Mouse (Mus musculus) CH12.LX (cell line): ENCODE results near the gene Slpi. TPM values are rescaled to one million over a fixed set of nuclear protein-coding genes. Genes with fewer than 3 reads are reported as not detected.

Experiments used
- DNase-seq: peaks from one replicate; pipeline ENCODE4 v3.0.0-alpha.2; 2013; ENCODE audit errors: extremely low read depth
- H3K27ac ChIP-seq: 2 replicates; pipeline ENCODE4 v1.5.1; 2012; ENCODE audit warnings: low read depth, mild to moderate bottlenecking, control low read depth, moderate library complexity; ENCODE audit not compliant: insufficient read depth
- H3K27me3 ChIP-seq: replicated peaks from 2 replicates; pipeline ENCODE3; 2012; ENCODE audit warnings: inconsistent platforms
- H3K36me3 ChIP-seq, 2 experiments: replicated peaks in 1 of 2; 2 replicates each; pipeline versions ENCODE3 to v1.6.1; 2012; ENCODE audit warnings: inconsistent platforms in 1 of 2, low read length in 1 of 2, mild to moderate bottlenecking in 1 of 2, mixed read lengths in 1 of 2, moderate library complexity in 1 of 2; ENCODE audit not compliant: control insufficient read depth in 1 of 2, insufficient read depth in 1 of 2
- H3K4me1 ChIP-seq, 2 experiments: 2 replicates each; pipeline ENCODE4 v1.6.1; 2012; ENCODE audit warnings: inconsistent platforms in 1 of 2, moderate library complexity in 1 of 2; ENCODE audit not compliant: insufficient read depth in 2 of 2, control insufficient read depth in 1 of 2
- H3K4me2 ChIP-seq: 2 replicates; pipeline ENCODE4 v1.6.1; 2012; ENCODE audit warnings: low read depth, mild to moderate bottlenecking, control low read depth; ENCODE audit not compliant: poor library complexity, insufficient read depth, severe bottlenecking
- H3K4me3 ChIP-seq, 3 experiments: fragments of 150-350 bp in 1 of 3; sonication (generic) in 1 of 3; replicated peaks in 1 of 3; 2 replicates each; pipeline versions ENCODE3 to v1.5.1; 2011 to 2012; ENCODE audit warnings: low read depth in 2 of 3, low read length in 2 of 3, mild to moderate bottlenecking in 2 of 3, moderate library complexity in 2 of 3, control low read depth in 1 of 3, improper control_type of control experiment in 1 of 3, inconsistent platforms in 1 of 3, mixed read lengths in 1 of 3; ENCODE audit not compliant: poor library complexity in 1 of 3
- H3K79me2 ChIP-seq: replicated peaks from 2 replicates; pipeline ENCODE4 v1.6.1; 2012; ENCODE audit warnings: mild to moderate bottlenecking, moderate library complexity; ENCODE audit not compliant: control insufficient read depth, poor library complexity, insufficient read depth, severe bottlenecking; ENCODE audit errors: extremely low read depth
- H3K9ac ChIP-seq: 2 replicates; pipeline ENCODE4 v1.6.1; 2012; ENCODE audit warnings: low read depth, mild to moderate bottlenecking, control low read depth, moderate library complexity; ENCODE audit not compliant: insufficient read depth
- H3K9me3 ChIP-seq: replicated peaks from 2 replicates; pipeline ENCODE3; 2012; ENCODE audit warnings: low read length, inconsistent platforms, mixed read lengths
- CTCF ChIP-seq, 2 experiments: IDR thresholded peaks in 1 of 2; conservative IDR thresholded peaks in 1 of 2; 2 replicates each; pipeline ENCODE4 v1.5.1; 2011 to 2012; ENCODE audit warnings: low read depth in 2 of 2, low read length in 2 of 2, improper control_type of control experiment in 1 of 2, inconsistent platforms in 1 of 2, mild to moderate bottlenecking in 1 of 2, moderate library complexity in 1 of 2
- E2F4 ChIP-seq: IDR thresholded peaks from 2 replicates; pipeline ENCODE4 v1.6.1; 2011; ENCODE audit warnings: low read depth, low read length, improper control_type of control experiment; ENCODE audit not compliant: insufficient replicate concordance
- EP300 ChIP-seq: IDR thresholded peaks from 2 replicates; pipeline ENCODE4 v1.6.1; 2011; ENCODE audit warnings: low read length, improper control_type of control experiment
- GABPA ChIP-seq: IDR thresholded peaks from 2 replicates; pipeline ENCODE4 v1.6.1; 2012; ENCODE audit warnings: low read depth, low read length, improper control_type of control experiment, inconsistent platforms; ENCODE audit not compliant: insufficient replicate concordance
- JUN ChIP-seq: IDR thresholded peaks from 2 replicates; pipeline ENCODE4 v1.6.1; 2011; ENCODE audit warnings: low read depth, mild to moderate bottlenecking, low read length, improper control_type of control experiment, moderate library complexity; ENCODE audit not compliant: insufficient read depth
- JUND ChIP-seq: conservative IDR thresholded peaks from 2 replicates; pipeline ENCODE4 v1.6.1; 2011; ENCODE audit warnings: low read depth, low read length, improper control_type of control experiment
- MAZ ChIP-seq: IDR thresholded peaks from 2 replicates; pipeline ENCODE4 v1.6.1; 2012; ENCODE audit warnings: low read depth, mild to moderate bottlenecking, inconsistent platforms, low read length, improper control_type of control experiment, moderate library complexity
- MEF2A ChIP-seq: IDR thresholded peaks from 2 replicates; pipeline ENCODE4 v1.6.1; 2014; ENCODE audit warnings: low read depth, mild to moderate bottlenecking, inconsistent platforms, low read length, improper control_type of control experiment, borderline replicate concordance
- MXI1 ChIP-seq: IDR thresholded peaks from 2 replicates; pipeline ENCODE4 v1.6.1; 2011; ENCODE audit warnings: mild to moderate bottlenecking, low read depth, low read length, improper control_type of control experiment
- MYC ChIP-seq: IDR thresholded peaks from 2 replicates; pipeline ENCODE4 v1.6.1; 2011; ENCODE audit warnings: low read depth, mild to moderate bottlenecking, improper control_type of control experiment, low read length
- NELFE ChIP-seq: IDR thresholded peaks from 2 replicates; pipeline ENCODE4 v1.6.1; 2011; ENCODE audit warnings: low read depth, low read length, improper control_type of control experiment
- NRF1 ChIP-seq: IDR thresholded peaks from 2 replicates; pipeline ENCODE4 v1.6.1; 2014; ENCODE audit warnings: low read depth, mild to moderate bottlenecking, inconsistent platforms, low read length, improper control_type of control experiment, moderate library complexity
- POLR2A ChIP-seq: IDR thresholded peaks from 2 replicates; pipeline ENCODE4 v1.6.1; 2011; ENCODE audit warnings: low read depth, mild to moderate bottlenecking, improper control_type of control experiment, low read length
- POLR2AphosphoS2 ChIP-seq: IDR thresholded peaks from 2 replicates; pipeline ENCODE4 v1.6.1; 2011; ENCODE audit warnings: low read depth, low read length, improper control_type of control experiment
- RAD21 ChIP-seq: IDR thresholded peaks from 2 replicates; pipeline ENCODE4 v1.6.1; 2011; ENCODE audit warnings: low read depth, mild to moderate bottlenecking, low read length, improper control_type of control experiment, moderate library complexity
- SIN3A ChIP-seq: IDR thresholded peaks from 2 replicates; pipeline ENCODE4 v1.6.1; 2012; ENCODE audit warnings: low read length, improper control_type of control experiment, inconsistent platforms
- SMC3 ChIP-seq: IDR thresholded peaks from 2 replicates; pipeline ENCODE4 v1.6.1; 2011; ENCODE audit warnings: low read depth, low read length, improper control_type of control experiment
- TBP ChIP-seq: conservative IDR thresholded peaks from 2 replicates; pipeline ENCODE4 v1.6.1; 2011; ENCODE audit warnings: low read depth, low read length, improper control_type of control experiment
- TCF12 ChIP-seq: IDR thresholded peaks from 2 replicates; pipeline ENCODE4 v1.6.1; 2014; ENCODE audit warnings: low read depth, mild to moderate bottlenecking, inconsistent platforms, low read length, improper control_type of control experiment
- UBTF ChIP-seq: IDR thresholded peaks from 2 replicates; pipeline ENCODE4 v1.6.1; 2012; ENCODE audit warnings: low read depth, mild to moderate bottlenecking, inconsistent platforms, low read length, improper control_type of control experiment, moderate library complexity
- USF1 ChIP-seq: IDR thresholded peaks from 2 replicates; pipeline ENCODE4 v1.6.1; 2014; ENCODE audit warnings: low read depth, mild to moderate bottlenecking, inconsistent platforms, low read length, improper control_type of control experiment
- ZNF384 ChIP-seq: IDR thresholded peaks from 2 replicates; pipeline ENCODE4 v1.6.1; 2012; ENCODE audit warnings: low read depth, low read length, improper control_type of control experiment, inconsistent platforms
- dilution Hi-C: fragments of 300-500 bp; cut with MboI; formaldehyde crosslinking; loops from 2 replicates; pipeline ENCODE4 v1.14.3; 2020; ENCODE audit warnings: low sequenced_read_pairs; ENCODE audit not compliant: extremely low pct_unique_long_range_greater_than_20kb, extremely low pct_ligation_motif_present
- in situ Hi-C: fragments of 300-500 bp; cut with MboI; formaldehyde crosslinking; loops from 3 replicates; pipeline ENCODE4 v1.14.3; 2019; ENCODE audit warnings: low sequenced_read_pairs, low pct_ligation_motif_present, low pct_unique_long_range_greater_than_20kb, mixed read lengths
- polyA plus RNA-seq: library from polyadenylated mRNA; unstranded; fragments of >175 nt; gene quantifications from 2 replicates; pipeline ENCODE4 v1.2.1, GENCODE M21; 2012; ENCODE audit warnings: low read depth; ENCODE audit not compliant: insufficient read length
- total RNA-seq, 2 experiments: library from RNA; depleted of rRNA; stranded (reverse); fragments of 300-350 nt in 1 of 2; fragments of >200 nt in 1 of 2; gene quantifications; 2 replicates each; pipeline ENCODE4 v1.2.3; 2012 to 2014

Slpi gene
- total and polyA plus RNA-seq, 3 experiments, result 0.38 to 2.7 (median 1.0) TPM

- Histone ChIP-seq H3K27me3 (peaks cover 69% of the 10 kb centered on the region), H3K27ac (no peak within 1 kb of the TSS), H3K79me2 (no peaks in the 10 kb centered on the region), H3K36me3 (no peaks in the 10 kb centered on the region), H3K9me3 (peaks cover 23% of the 10 kb centered on the region), H3K9ac (no peak within 1 kb of the TSS), H3K4me2 (peak within 1 kb of the TSS; percentile 25; the same call in 1 of the 2 replicates), H3K4me3 (no peak within 1 kb of the TSS), H3K4me1 (peaks cover 5 to 7% of the 10 kb centered on the region in 2 experiments; a peak in 3 of 4 replicates)
- DNase-seq, result peak; percentile 71
- dilution Hi-C loops (no loop called here), in situ Hi-C loops (loop anchor here (25.0 kb wide), 1 partner anchor 334 kb away; the partner anchor contains the start of genes Dnttip1 and Wfdc3)
- TF ChIP-seq UBTF (peak; percentile 66; the same call in 1 of the 2 replicates), POLR2AphosphoS2 (no peak), E2F4 (no peak), MAZ (no peak), TCF12 (peak; percentile 43; the same call in 1 of the 2 replicates), SMC3 (peak; percentile 90), SIN3A (no peak), GABPA (no peak), MXI1 (no peak), USF1 (no peak), TBP (no peak), NRF1 (no peak), JUND (no peak), EP300 (no peak), CTCF (conservative IDR thresholded peaks at IDR 0.05 in 1 of 2, IDR thresholded peaks at IDR 0.05 in 1 of 2; ENCODE audit: low read depth in 2 of 2, low read length in 2 of 2) (peak; percentile 52 to 99; a peak in 3 of 4 replicates), MEF2A (peak; percentile 33; the same call in 1 of the 2 replicates), RAD21 (peak; percentile 40), JUN (no peak), NELFE (peak; percentile 59; the same call in 1 of the 2 replicates)
Measured at GRCm38 (mm10) chr2:164402906-164403305, 14.0 kb upstream of the Slpi start, which contains the start of gene Rbpjl. TSS of gene Rbpjl (plus strand) at chr2:164403141.

GRCm38 (mm10) chr2:164396911-164397310 is 8.0 kb upstream of the Slpi start:
- H3K9ac ChIP-seq, result no peak overlapping the region
- no peak overlapping the region for H3K27ac ChIP-seq
- peaks cover 33% of the 10 kb centered on the region for H3K9me3 ChIP-seq
- H3K4me3 ChIP-seq, result no peak overlapping the region
- H3K79me2 ChIP-seq, result no peaks in the 10 kb centered on the region
- H3K4me1 ChIP-seq, result no peaks in the 10 kb centered on the region
- no peak for DNase-seq
- H3K36me3 ChIP-seq, result no peaks in the 10 kb centered on the region
- H3K27me3 ChIP-seq, result peaks cover 61% of the 10 kb centered on the region
- in situ Hi-C loops, result no loop called here
- dilution Hi-C loops, result no loop called here
- no peak overlapping the region for H3K4me2 ChIP-seq
- TF ChIP-seq POLR2A (no peak), JUND (no peak), ZNF384 (no peak), JUN (no peak), MYC (no peak), UBTF (no peak)
